Mouse (Mus musculus) lung, postnatal 10 days (tissue): Measurements from ENCODE around the gene Denr.
A peak's percentile ranks its signal among the peaks of the same experiment; 100 is the strongest.

Source experiments
- DNase-seq: peaks from one replicate; pipeline ENCODE4 v3.0.0; 2021

Denr gene

DNA sequence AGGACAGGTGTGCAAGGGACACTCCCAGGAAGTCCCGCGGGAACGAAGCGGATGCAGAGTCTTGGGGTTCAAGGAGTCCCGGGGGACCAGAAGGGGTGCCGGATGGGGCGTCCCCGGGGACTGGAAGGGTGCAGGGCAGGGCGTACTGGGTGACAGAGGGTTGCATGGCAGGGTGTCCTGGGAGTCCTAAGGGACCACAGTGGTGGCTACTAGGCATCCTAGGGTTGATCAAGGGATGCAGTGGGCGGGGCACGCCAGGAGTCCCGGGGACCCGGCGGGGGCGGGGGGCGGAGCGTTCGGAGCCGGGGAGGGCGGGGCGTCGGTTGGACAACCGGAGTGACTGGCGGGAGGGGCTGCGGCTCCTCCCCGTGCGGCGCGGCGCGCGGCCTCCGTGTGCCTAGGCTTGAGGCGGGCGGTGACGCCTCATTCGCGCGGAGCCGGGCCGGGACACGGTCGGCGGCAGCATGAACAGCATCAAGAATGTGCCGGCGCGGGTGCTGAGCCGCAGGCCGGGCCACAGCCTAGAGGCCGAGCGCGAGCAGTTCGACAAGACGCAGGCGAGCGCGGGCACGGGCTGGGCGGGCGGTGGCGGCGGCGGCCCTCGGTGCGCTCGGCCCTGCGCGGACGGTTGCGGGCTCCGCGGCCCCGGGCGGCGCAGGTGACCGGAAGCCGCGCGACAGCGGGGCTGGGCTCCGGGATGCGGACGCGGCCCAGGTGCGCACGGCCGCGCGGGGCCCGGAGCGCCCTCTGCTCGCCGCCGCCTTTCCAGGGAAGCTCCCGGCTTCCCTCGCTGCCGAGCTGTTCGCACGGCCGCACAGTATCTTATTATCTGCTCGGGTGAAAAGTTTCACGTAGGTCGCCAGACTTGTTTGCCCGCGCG, 66.6 kb downstream of the Denr start, which contains the start of gene Hip1r:
TSS of gene Hip1r (plus strand) at position 330 of the 880 bp plus-strand sequence.
- DNase-seq, result peak; percentile 86

DNA sequence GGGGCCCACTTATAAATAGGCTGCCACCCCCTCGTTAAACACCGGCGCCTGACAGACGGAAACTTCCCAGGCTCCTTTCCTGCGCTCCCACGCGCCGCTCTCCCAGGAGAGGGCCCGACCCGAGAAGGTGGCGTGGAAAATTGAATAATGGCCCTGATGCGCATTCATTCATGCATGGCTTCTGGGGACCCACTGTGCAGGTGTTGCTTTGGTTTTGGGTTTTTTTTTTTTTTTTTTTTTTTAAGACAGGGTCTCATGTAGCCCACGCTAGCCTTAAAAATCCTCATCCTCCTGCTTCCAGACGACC, 67.2 kb downstream of the Denr start:
- peak; percentile 26 for DNase-seq

DNA sequence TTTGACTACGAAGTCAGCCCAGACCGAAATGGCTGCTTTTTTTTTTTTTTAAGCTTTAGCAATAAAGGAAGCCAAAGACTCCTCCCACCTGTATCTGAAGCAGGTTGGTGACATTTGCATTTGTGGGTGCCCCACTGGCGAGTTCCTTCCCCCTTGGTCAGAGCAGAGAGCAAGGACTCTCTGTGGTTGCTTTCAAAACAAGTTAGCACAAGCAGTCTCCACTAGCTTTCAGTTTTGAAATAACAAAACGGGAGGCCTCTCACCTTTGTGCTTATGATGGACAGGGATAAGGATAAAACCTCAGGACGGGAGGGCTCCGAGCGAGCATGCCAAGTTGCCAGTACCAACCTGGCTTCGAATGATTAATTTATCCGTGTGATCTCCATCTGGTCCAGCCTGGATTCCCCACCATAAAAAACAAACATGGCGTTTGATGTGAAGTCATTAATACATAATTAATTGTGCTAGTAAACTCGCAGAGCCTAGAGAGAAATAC, 67.7 kb downstream of the Denr start:
- DNase-seq, result peak; percentile 41

DNA sequence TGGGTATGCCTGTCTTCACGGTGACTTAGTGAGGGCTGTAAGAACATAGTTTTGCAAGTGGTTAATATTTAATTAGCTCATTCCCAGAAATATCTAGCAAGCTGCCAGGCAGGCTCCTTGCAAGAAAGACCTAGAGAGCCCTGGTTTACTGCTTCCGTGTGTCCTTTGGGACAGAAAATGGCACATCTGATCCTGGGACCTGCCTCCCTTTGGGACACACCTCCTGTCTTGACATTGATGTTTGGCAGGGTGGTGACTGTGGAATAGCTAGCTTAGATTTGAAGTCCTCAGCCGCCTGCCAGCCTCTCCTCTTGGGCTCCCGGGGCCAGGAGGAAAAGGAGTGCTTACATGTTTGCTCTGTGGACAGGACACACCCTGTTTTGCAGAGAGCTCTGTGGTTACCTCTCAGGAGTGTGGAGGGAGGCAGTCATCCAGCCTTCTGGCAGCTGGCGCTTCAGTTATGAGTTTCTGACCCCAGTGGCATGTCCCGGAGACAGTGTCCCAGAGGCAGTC, 68.7 kb downstream of the Denr start:
- peak; percentile 67 for DNase-seq

DNA sequence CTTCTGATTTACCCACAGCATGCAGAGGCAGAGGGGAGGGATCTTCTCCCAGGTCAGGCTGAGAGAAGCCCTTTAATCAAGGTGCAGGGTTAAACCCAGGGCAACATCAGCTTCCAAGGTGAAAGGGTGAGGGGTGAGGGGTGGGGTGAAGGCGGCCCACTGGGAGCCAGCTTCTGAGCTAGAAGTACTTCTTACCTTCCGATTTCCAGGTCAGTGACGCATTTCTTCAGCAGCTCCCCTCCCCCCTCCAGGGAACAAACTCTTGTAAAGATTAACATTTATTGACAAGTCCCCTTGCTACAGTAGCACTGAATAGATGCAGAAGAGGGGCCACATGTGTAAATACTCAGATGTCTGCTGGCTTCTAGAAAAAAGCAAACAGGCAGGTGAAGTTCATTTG, 70.3 kb downstream of the Denr start:
- peak; percentile 18 for DNase-seq

DNA sequence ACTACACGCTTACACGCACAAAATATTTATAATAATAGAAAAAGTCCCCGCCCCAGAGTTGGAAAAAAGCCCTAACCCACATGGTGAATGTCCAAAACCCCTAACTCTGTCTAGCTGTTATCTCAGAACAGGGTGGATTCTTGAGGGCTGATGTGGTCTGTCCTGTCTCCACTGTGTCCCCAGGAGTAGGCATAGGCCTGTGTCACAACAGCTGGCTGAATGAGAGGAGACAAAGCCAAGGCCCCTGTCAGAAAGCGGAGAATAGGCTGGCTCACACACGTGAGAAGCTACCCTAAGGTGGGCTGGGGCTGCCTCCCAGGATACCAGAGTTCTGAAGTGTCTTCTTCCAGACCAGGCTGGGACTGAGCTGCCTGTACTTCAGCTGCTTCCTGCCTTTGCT, 71.2 kb downstream of the Denr start:
- DNase-seq, result no peak
